Mouse (Mus musculus): ENCODE measurements around the gene Foxo4.

The Foxo4 gene

DNA sequence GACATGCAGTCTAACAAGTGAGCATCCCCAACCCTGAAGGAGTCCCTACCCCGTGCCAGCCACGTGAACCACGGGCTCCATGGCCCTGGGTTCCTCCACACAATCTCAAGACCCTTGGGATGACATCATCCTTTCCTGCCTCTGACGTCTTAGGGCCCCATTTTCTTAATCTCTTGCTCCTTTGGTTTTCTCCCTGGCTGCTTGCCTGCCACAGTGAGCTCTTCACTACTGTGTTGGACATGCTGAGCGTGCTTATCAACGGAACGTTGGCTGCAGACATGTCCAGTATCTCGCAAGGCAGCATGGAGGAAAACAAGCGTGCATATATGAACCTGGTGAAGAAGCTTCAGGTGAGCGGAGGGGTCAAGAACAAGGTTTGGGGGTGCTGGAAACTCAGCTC, 35.8 kb downstream of the Foxo4 start:
- DNase-seq (ENCODE audit: low spot score): no peak

DNA sequence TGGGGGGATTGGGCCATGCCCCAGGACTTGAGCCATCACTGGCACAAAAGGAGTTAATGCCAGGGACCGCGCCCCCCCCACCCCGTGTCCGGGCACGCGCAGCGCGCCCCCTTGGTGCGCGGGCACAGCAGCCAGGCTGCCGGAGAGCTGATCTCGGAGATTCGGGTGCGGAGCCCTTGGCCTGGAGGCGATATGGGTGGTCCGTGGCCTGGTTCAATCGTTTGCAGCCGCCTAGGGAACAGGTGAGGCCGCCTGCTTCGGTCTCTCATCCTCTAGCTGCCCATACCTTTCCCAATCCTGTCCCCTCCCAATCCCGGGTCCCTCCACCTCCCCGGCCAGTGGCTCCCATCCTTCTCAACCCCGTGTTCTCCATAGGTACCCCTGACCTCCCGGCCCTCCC, 44.7 kb downstream of the Foxo4 start, which contains the start of gene Nlgn3:
Gene Nlgn3, plus strand, starts transcription at position 114 of the 400 bp plus-strand sequence.
- DNase-seq (ENCODE audit: low spot score): no peak

DNA sequence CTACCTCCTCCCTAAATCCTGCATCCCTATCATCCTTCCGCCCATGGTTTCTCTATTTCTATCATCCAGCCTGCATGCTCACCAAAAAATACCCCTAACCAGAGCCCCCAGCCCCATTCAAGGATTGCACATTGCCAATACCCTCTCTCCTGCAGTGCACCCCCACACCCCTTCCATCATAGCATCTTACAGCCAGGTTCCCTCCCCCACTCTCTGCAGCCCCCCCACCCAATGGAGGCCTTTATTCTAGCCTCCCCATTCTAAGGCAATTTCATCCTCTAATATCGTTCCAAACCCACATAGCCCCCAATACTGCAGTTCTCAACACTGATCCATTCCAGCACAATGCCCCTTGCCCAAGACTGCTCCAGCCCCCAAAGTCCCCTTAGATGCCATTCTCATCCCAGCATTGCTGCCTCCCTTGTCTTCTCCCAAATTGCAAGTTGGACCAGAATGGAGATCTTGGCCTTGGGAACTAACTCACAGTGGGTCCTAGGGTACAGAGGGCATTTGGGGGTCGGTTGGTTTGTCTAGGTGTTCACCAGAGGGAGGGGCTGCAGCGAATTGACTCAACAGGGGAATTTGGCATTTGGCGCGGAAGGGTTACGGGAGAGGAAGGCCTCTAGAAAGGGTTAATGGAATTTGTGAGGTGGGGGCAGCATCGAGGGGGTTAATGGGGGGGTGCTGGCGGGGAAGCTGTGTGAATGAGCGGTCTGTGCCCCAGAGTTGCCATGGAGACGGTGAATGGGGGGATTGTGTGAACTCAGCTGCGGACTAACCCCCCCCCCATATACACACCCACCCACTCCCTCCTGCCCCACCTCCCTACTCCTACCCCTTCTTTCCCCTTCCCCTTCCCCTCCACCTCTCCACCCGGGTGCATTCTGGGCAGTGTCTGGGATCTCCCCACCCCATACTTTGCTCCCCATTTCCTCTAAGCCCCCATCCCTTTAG, 45.4 kb downstream of the Foxo4 start:
- DNase-seq (ENCODE audit: low spot score): no peak

DNA sequence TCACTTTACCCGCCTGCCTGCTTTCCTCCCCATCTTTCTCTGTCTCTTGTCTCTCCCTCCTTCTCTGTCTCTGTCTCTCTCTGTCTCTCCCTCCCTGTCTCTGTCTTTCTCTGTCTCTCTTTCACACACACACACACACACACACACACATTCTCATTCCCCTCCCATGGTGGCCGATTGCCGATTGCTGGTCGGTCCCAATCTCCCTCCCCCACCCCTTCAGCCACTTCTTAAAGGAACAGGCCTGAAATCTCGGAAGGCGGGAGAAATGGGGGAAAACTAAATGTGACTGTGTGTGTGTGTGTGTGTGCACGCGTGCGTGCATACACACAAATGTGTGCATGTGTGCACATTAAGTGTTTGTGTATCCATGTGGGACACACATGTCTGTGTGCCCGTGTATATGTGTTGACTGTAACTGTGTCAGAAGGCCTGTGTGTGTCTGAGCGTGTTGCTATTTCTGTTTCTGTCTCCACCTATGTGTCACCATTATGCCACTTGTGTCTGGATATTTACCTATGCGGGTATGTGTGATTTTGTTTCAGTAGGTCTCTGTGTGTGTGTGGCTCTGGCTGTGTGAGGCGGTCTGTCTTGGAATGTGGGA, 46.2 kb downstream of the Foxo4 start:
- DNase-seq (ENCODE audit: low spot score): no peak

DNA sequence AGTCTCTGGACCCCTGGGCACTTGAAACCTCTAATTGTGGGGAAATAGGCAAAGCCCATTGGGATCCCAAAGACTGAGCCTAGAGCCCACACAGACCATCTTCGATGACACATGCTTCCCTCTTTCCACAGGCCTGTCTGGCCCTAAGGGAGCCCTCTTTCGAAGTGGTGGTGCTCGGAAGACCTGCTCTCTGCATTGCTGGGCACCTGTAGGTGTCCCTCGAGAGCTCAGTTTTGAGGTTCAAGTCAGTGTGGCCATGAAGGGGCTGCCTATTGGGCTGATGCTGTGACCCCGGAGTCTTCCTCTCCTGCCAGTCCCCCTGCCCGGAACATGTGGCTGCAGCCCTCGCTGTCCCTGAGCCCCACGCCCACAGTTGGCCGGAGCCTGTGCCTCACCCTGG, 47.3 kb downstream of the Foxo4 start:
- DNase-seq (ENCODE audit: low spot score): no peak

DNA sequence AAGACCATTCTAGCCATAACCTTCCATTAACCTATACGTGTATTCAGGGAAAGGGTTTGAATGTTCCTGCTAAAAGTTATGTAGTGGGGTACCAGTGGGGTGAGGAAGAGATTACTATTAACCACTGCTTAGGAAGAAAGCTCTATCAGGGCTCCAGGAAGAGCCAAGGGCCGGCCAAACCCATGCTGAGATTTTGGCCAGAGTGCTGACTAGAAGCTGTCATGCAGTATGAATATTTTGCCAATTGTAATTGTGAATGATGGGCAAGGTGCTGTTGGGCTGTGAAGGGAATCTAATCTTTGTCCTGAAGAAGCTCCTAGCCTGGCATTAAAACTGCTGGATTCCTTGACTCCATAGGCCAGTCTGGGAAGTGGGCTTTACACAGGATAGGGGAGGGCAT, 50.3 kb downstream of the Foxo4 start:
- no peak for DNase-seq (ENCODE audit: low spot score)

DNA sequence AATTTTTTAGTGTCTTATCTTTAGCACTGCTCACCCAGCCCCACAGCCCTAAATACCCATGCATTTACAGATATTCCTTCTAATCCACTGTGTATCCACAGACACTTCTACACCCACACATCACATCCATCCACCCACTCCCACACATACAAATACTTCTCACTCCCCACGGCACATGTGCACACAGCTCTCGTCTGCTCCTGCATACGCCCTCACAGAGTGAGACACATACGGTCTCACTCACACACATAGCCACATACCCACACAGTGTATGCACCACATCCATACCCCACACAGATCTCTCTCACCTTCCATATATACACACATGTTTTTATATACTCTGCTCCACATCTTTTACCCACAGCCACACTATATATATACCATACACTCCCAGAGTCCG, 55.0 kb downstream of the Foxo4 start:
- DNase-seq (ENCODE audit: low spot score): no peak

Data from layer of hippocampus, adult 9-10 months (tissue).